Mouse (Mus musculus) testis, adult 2 months (tissue): ENCODE data around the gene Cdca5.

Source experiments
- CTCF ChIP-seq: fragments of 200-500 bp; IDR thresholded peaks from 2 replicates; pipeline ENCODE4 v1.5.1; 2012; ENCODE audit warnings: low read depth, mild to moderate bottlenecking, inconsistent platforms, low read length, moderate library complexity; ENCODE audit not compliant: control insufficient read depth, insufficient read depth, insufficient replicate concordance
- POLR2A ChIP-seq: fragments of 200-500 bp; IDR thresholded peaks from 2 replicates; pipeline ENCODE4 v1.6.1; 2012; ENCODE audit warnings: low read depth, mild to moderate bottlenecking, inconsistent platforms, low read length, moderate library complexity; ENCODE audit not compliant: control insufficient read depth

DNA sequence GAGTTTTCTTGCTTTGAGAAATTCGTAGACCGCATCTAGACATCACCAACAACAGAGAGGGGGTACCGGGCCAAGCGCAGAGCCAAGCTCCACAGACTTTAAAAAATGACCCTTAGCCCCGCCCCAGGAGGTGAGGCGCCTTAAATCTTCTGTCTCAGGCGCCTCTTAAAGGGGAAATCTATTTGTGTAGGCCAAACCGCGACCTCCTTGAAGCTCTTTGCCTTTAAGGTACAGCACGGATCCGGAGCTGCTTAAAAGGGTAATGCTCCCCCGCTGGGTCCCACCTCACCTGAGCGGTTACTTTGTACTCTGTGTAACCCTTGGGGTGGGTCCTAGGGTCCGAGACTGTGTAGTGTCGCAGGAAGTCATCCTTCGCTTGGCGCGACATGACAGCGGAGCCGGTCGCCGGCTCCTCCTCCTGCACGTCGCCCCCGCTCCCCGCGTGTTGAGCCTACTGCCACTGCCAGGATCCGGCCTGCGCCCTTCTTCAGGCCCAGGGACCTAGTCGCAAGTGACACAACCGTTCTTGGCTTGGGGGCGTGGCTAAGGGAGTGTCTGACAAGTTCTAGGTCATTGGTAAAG, 43.1 kb downstream of the Cdca5 start, which contains the start of gene Snx15:
- TF ChIP-seq CTCF: no peak
- TF ChIP-seq POLR2A: peak; percentile 58
